Mouse (Mus musculus): Measurements from ENCODE around the gene Gm10277. TPM values are rescaled to one million over a fixed set of nuclear protein-coding genes. Genes with fewer than 3 reads are reported as not detected.
"Not testable (repeated sequence)": the region's sequence is repeated elsewhere in the genome, so short reads cannot be mapped to it uniquely, and the experiment has no call there.

Gene Gm10277
- polyA plus RNA-seq, 1 experiment = not detected

- Histone ChIP-seq H3K4me3 (replicated peaks) (peak within 1 kb of the TSS; percentile 94), H3K4me1 (peaks cover 56% of the 10 kb centered on the region), H3K36me3 (replicated peaks; ENCODE audit: low read length) (no peaks in the 10 kb centered on the region), H3K9me3 (no peaks in the 10 kb centered on the region; the same call in 1 of the 2 replicates), H3K27me3 (replicated peaks) (peaks cover 3% of the 10 kb centered on the region)
- no peak for TF ChIP-seq FLI1 (IDR thresholded peaks at IDR 0.05; ENCODE audit: low read length)
- TF ChIP-seq GATA1 (IDR thresholded peaks at IDR 0.05; ENCODE audit: borderline replicate concordance, low read length) = no peak
These were observed 24.5 kb downstream of the Gm10277 start, which contains the start of gene Myo18a for GRCm38 (mm10) chr11:77762783-77763672. TSS of gene Myo18a (plus strand) at chr11:77763246.

GRCm38 (mm10) chr11:77760031-77760430 is 27.5 kb downstream of the Gm10277 start:
- H3K36me3 ChIP-seq (replicated peaks; ENCODE audit: low read length) = no peaks in the 10 kb centered on the region
- TF ChIP-seq FLI1 (IDR thresholded peaks at IDR 0.05; ENCODE audit: low read length) = no peak
- no peak for TF ChIP-seq GATA1 (IDR thresholded peaks at IDR 0.05; ENCODE audit: borderline replicate concordance, low read length)
- H3K4me3 ChIP-seq (replicated peaks) = no peak overlapping the region
- peaks cover 3% of the 10 kb centered on the region for H3K27me3 ChIP-seq (replicated peaks)
- peaks cover 27% of the 10 kb centered on the region for H3K4me1 ChIP-seq
- no peaks in the 10 kb centered on the region; the same call in 1 of the 2 replicates for H3K9me3 ChIP-seq

GRCm38 (mm10) chr11:77753469-77753868 is 34.1 kb downstream of the Gm10277 start:
- Histone ChIP-seq H3K9me3 (no peaks in the 10 kb centered on the region), H3K4me3 (replicated peaks) (no peak overlapping the region), H3K27me3 (replicated peaks) (peaks cover 8% of the 10 kb centered on the region), H3K36me3 (replicated peaks; ENCODE audit: low read length) (no peaks in the 10 kb centered on the region), H3K4me1 (peaks cover 26% of the 10 kb centered on the region)
- TF ChIP-seq FLI1 (IDR thresholded peaks at IDR 0.05; ENCODE audit: low read length) (no peak), GATA1 (IDR thresholded peaks at IDR 0.05; ENCODE audit: borderline replicate concordance, low read length) (no peak)

- Histone ChIP-seq H3K4me3 (replicated peaks) (no peak overlapping the region), H3K27me3 (replicated peaks) (peaks cover 11% of the 10 kb centered on the region), H3K9me3 (no peaks in the 10 kb centered on the region), H3K36me3 (replicated peaks; ENCODE audit: low read length) (no peaks in the 10 kb centered on the region), H3K4me1 (peaks cover 26% of the 10 kb centered on the region)
- TF ChIP-seq GATA1 (IDR thresholded peaks at IDR 0.05; ENCODE audit: borderline replicate concordance, low read length) (no peak), FLI1 (IDR thresholded peaks at IDR 0.05; ENCODE audit: low read length) (no peak)
These were observed 35.0 kb downstream of the Gm10277 start for GRCm38 (mm10) chr11:77752525-77752924.

GRCm38 (mm10) chr11:77748996-77749395 is 38.6 kb downstream of the Gm10277 start:
- H3K4me1 ChIP-seq = peaks cover 30% of the 10 kb centered on the region
- H3K9me3 ChIP-seq = no peaks in the 10 kb centered on the region
- H3K27me3 ChIP-seq (replicated peaks) = peaks cover 7% of the 10 kb centered on the region
- TF ChIP-seq FLI1 (IDR thresholded peaks at IDR 0.05; ENCODE audit: low read length) (no peak), GATA1 (IDR thresholded peaks at IDR 0.05; ENCODE audit: borderline replicate concordance, low read length) (no peak)
- H3K4me3 ChIP-seq (replicated peaks) = no peak overlapping the region
- H3K36me3 ChIP-seq (replicated peaks; ENCODE audit: low read length) = no peaks in the 10 kb centered on the region

GRCm38 (mm10) chr11:77747103-77747502 is 40.4 kb downstream of the Gm10277 start:
- not testable (repeated sequence) for H3K9me3 ChIP-seq; H3K27me3 ChIP-seq (replicated peaks); H3K4me3 ChIP-seq (replicated peaks); H3K36me3 ChIP-seq (replicated peaks; ENCODE audit: low read length)
- peaks cover 27% of the 10 kb centered on the region for H3K4me1 ChIP-seq

- Histone ChIP-seq H3K4me1 (peaks cover 23% of the 10 kb centered on the region), H3K9me3 (no peaks in the 10 kb centered on the region), H3K36me3 (replicated peaks; ENCODE audit: low read length) (no peaks in the 10 kb centered on the region), H3K27me3 (replicated peaks) (peaks cover 8% of the 10 kb centered on the region), H3K4me3 (replicated peaks) (no peak overlapping the region)
- TF ChIP-seq FLI1 (IDR thresholded peaks at IDR 0.05; ENCODE audit: low read length) (no peak), GATA1 (IDR thresholded peaks at IDR 0.05; ENCODE audit: borderline replicate concordance, low read length) (no peak)
These were observed 40.9 kb downstream of the Gm10277 start for GRCm38 (mm10) chr11:77746652-77747051.

- Histone ChIP-seq H3K4me3 (replicated peaks) (no peak overlapping the region), H3K36me3 (replicated peaks; ENCODE audit: low read length) (no peaks in the 10 kb centered on the region), H3K9me3 (no peaks in the 10 kb centered on the region), H3K4me1 (peaks cover 21% of the 10 kb centered on the region), H3K27me3 (replicated peaks) (peaks cover 18% of the 10 kb centered on the region)
- TF ChIP-seq GATA1 (IDR thresholded peaks at IDR 0.05; ENCODE audit: borderline replicate concordance, low read length) = no peak
These were observed 43.6 kb downstream of the Gm10277 start for GRCm38 (mm10) chr11:77743966-77744365.

- Histone ChIP-seq H3K27me3 (replicated peaks) (peaks cover 14% of the 10 kb centered on the region), H3K36me3 (replicated peaks; ENCODE audit: low read length) (no peaks in the 10 kb centered on the region), H3K9me3 (no peaks in the 10 kb centered on the region), H3K4me3 (replicated peaks) (no peak overlapping the region), H3K4me1 (peaks cover 22% of the 10 kb centered on the region)
- TF ChIP-seq FLI1 (IDR thresholded peaks at IDR 0.05; ENCODE audit: low read length) (no peak), GATA1 (IDR thresholded peaks at IDR 0.05; ENCODE audit: borderline replicate concordance, low read length) (no peak)
These were observed 49.0 kb downstream of the Gm10277 start for GRCm38 (mm10) chr11:77738555-77738954.

- H3K27me3 ChIP-seq (replicated peaks) = peaks cover 14% of the 10 kb centered on the region
- no peaks in the 10 kb centered on the region for H3K36me3 ChIP-seq (replicated peaks; ENCODE audit: low read length)
- no peaks in the 10 kb centered on the region for H3K9me3 ChIP-seq
- TF ChIP-seq FLI1 (IDR thresholded peaks at IDR 0.05; ENCODE audit: low read length) = no peak
- no peak for TF ChIP-seq GATA1 (IDR thresholded peaks at IDR 0.05; ENCODE audit: borderline replicate concordance, low read length)
- no peak overlapping the region for H3K4me3 ChIP-seq (replicated peaks)
- peaks cover 27% of the 10 kb centered on the region for H3K4me1 ChIP-seq
These were observed 50.3 kb downstream of the Gm10277 start for GRCm38 (mm10) chr11:77737289-77737688.

Other genes starting within 250 kb of the Gm10277 start
- 1.2 and 2.3 TPM in 2 replicates for gene Taok1, start 179.9 kb downstream of the Gm10277 start, polyA plus RNA-seq (2012; ENCODE audit: insufficient read depth, low replicate concordance)
- 8.0 and 25.8 TPM in 2 replicates for gene Nufip2, start 101.6 kb downstream of the Gm10277 start, polyA plus RNA-seq (2012; ENCODE audit: insufficient read depth, low replicate concordance)
- not detected in 2 replicates for gene Cryba1, start 62.5 kb downstream of the Gm10277 start, polyA plus RNA-seq (2012; ENCODE audit: insufficient read depth, low replicate concordance)
- gene Myo18a, start 24.5 kb downstream of the Gm10277 start, polyA plus RNA-seq (2012; ENCODE audit: insufficient read depth, low replicate concordance) = 6.7 and 20.0 TPM in 2 replicates
- not detected in 2 replicates for gene Pipox, start 106.3 kb upstream of the Gm10277 start, polyA plus RNA-seq (2012; ENCODE audit: insufficient read depth, low replicate concordance)
- gene Sez6, start 143.1 kb upstream of the Gm10277 start, polyA plus RNA-seq (2012; ENCODE audit: insufficient read depth, low replicate concordance) = not detected in 2 replicates
- gene Phf12, start 195.0 kb upstream of the Gm10277 start, polyA plus RNA-seq (2012; ENCODE audit: insufficient read depth, low replicate concordance) = 75.4 and 178 TPM in 2 replicates
- gene Dhrs13, start 244.5 kb upstream of the Gm10277 start, polyA plus RNA-seq (2012; ENCODE audit: insufficient read depth, low replicate concordance) = 5.9 and 7.0 TPM in 2 replicates